Mouse (Mus musculus): Measurements from ENCODE around the gene Naa20. TPM values are rescaled to one million over a fixed set of nuclear protein-coding genes. Genes with fewer than 3 reads are reported as not detected.

Gene Naa20
- polyA plus RNA-seq, 1 experiment from 2014 or later = 119 TPM

- peaks cover 4% of the 10 kb centered on the region for H3K36me3 ChIP-seq
- H3K9ac ChIP-seq (replicated peaks) = no peak overlapping the region
- ATAC-seq (ENCODE audit: low FRiP score, low read depth) = no peak
- no peak overlapping the region for H3K4me2 ChIP-seq (replicated peaks)
- peaks cover 10% of the 10 kb centered on the region for H3K4me1 ChIP-seq
- 84% methylated on average over 8 of the region's 8 CpGs for WGBS
- no peaks in the 10 kb centered on the region for H3K9me3 ChIP-seq
- no peaks in the 10 kb centered on the region for H3K27me3 ChIP-seq
- no peak overlapping the region for H3K4me3 ChIP-seq
- H3K27ac ChIP-seq (replicated peaks) = no peak overlapping the region
Measured at GRCm38 (mm10) chr2:145936975-145937374, 35.1 kb downstream of the Naa20 start.

- Histone ChIP-seq H3K9me3 (no peaks in the 10 kb centered on the region), H3K9ac (replicated peaks) (no peak overlapping the region), H3K27me3 (no peaks in the 10 kb centered on the region), H3K36me3 (no peaks in the 10 kb centered on the region), H3K4me1 (peaks cover 7% of the 10 kb centered on the region; the same call in 1 of the 2 replicates), H3K4me3 (no peak overlapping the region), H3K27ac (replicated peaks) (no peak overlapping the region), H3K4me2 (replicated peaks) (no peak overlapping the region)
- no peak for ATAC-seq (ENCODE audit: low FRiP score, low read depth)
- WGBS = 65% methylated on average over 3 of the region's 3 CpGs
Measured at GRCm38 (mm10) chr2:145941403-145941802, 39.5 kb downstream of the Naa20 start.

GRCm38 (mm10) chr2:145944286-145944685 is 42.4 kb downstream of the Naa20 start:
- 85% methylated on average over 3 of the region's 3 CpGs for whole genome bisulfite sequencing
- ATAC-seq (ENCODE audit: low FRiP score, low read depth) = no peak
- no peak overlapping the region for H3K4me2 ChIP-seq (replicated peaks)
- H3K27me3 ChIP-seq = no peaks in the 10 kb centered on the region
- H3K9ac ChIP-seq (replicated peaks) = no peak overlapping the region
- H3K36me3 ChIP-seq = no peaks in the 10 kb centered on the region
- peaks cover 16% of the 10 kb centered on the region for H3K4me1 ChIP-seq
- no peak overlapping the region for H3K27ac ChIP-seq (replicated peaks)
- H3K9me3 ChIP-seq = no peaks in the 10 kb centered on the region
- no peak overlapping the region for H3K4me3 ChIP-seq

- peaks cover 27% of the 10 kb centered on the region for H3K4me1 ChIP-seq
- no peak overlapping the region for H3K9ac ChIP-seq (replicated peaks)
- H3K9me3 ChIP-seq = no peaks in the 10 kb centered on the region
- no peak overlapping the region for H3K4me2 ChIP-seq (replicated peaks)
- H3K27ac ChIP-seq (replicated peaks) = 0 out of 2 replicates have a peak overlapping the region, but pooled peaks have one; percentile 22
- no peak overlapping the region for H3K4me3 ChIP-seq
- 41% methylated on average over 7 of the region's 7 CpGs for WGBS
- H3K36me3 ChIP-seq = no peaks in the 10 kb centered on the region
- H3K27me3 ChIP-seq = peaks cover 2% of the 10 kb centered on the region
- ATAC-seq (ENCODE audit: low FRiP score, low read depth) = no peak
Measured at GRCm38 (mm10) chr2:145948402-145948954, 46.6 kb downstream of the Naa20 start.

GRCm38 (mm10) chr2:145949475-145950068 is 47.7 kb downstream of the Naa20 start:
- peak; percentile 59 for ATAC-seq (ENCODE audit: low FRiP score, low read depth)
- 24% methylated on average over 11 of the region's 11 CpGs for WGBS
- Histone ChIP-seq H3K4me2 (replicated peaks) (peak overlapping the region; percentile 19; the same call in 1 of the 2 replicates), H3K27me3 (peaks cover 2% of the 10 kb centered on the region), H3K36me3 (no peaks in the 10 kb centered on the region), H3K4me1 (peaks cover 23% of the 10 kb centered on the region), H3K4me3 (no peak overlapping the region), H3K9me3 (no peaks in the 10 kb centered on the region), H3K27ac (replicated peaks) (peak overlapping the region; percentile 46; the same call in 1 of the 2 replicates), H3K9ac (replicated peaks) (no peak overlapping the region)

- 23% methylated on average over 10 of the region's 10 CpGs for WGBS
- no peaks in the 10 kb centered on the region for H3K36me3 ChIP-seq
- peaks cover 23% of the 10 kb centered on the region for H3K4me1 ChIP-seq
- H3K4me3 ChIP-seq = no peak overlapping the region
- no peak overlapping the region for H3K9ac ChIP-seq (replicated peaks)
- H3K9me3 ChIP-seq = no peaks in the 10 kb centered on the region
- H3K27me3 ChIP-seq = peaks cover 2% of the 10 kb centered on the region
- no peak for ATAC-seq (ENCODE audit: low FRiP score, low read depth)
- H3K27ac ChIP-seq (replicated peaks) = no peak overlapping the region
- no peak overlapping the region for H3K4me2 ChIP-seq (replicated peaks)
Measured at GRCm38 (mm10) chr2:145950239-145950638, 48.3 kb downstream of the Naa20 start.

GRCm38 (mm10) chr2:145952726-145953125 is 50.8 kb downstream of the Naa20 start:
- 91% methylated on average over 5 of the region's 5 CpGs for WGBS
- H3K9ac ChIP-seq (replicated peaks) = no peak overlapping the region
- no peak overlapping the region for H3K27ac ChIP-seq (replicated peaks)
- H3K27me3 ChIP-seq = peaks cover 7% of the 10 kb centered on the region
- H3K4me1 ChIP-seq = peaks cover 23% of the 10 kb centered on the region
- no peaks in the 10 kb centered on the region for H3K36me3 ChIP-seq
- H3K4me3 ChIP-seq = no peak overlapping the region
- H3K4me2 ChIP-seq (replicated peaks) = no peak overlapping the region
- H3K9me3 ChIP-seq = no peaks in the 10 kb centered on the region
- no peak for ATAC-seq (ENCODE audit: low FRiP score, low read depth)

- Histone ChIP-seq H3K9me3 (no peaks in the 10 kb centered on the region), H3K9ac (replicated peaks) (no peak overlapping the region), H3K4me3 (no peak overlapping the region), H3K27me3 (peaks cover 18% of the 10 kb centered on the region), H3K27ac (replicated peaks) (no peak overlapping the region), H3K4me2 (replicated peaks) (no peak overlapping the region), H3K4me1 (peaks cover 9% of the 10 kb centered on the region; the same call in 1 of the 2 replicates), H3K36me3 (no peaks in the 10 kb centered on the region)
- no peak for ATAC-seq (ENCODE audit: low FRiP score, low read depth)
- 46% methylated on average over 10 of the region's 10 CpGs for WGBS
Measured at GRCm38 (mm10) chr2:145955844-145956243, 53.9 kb downstream of the Naa20 start.

- Histone ChIP-seq H3K4me2 (replicated peaks) (no peak overlapping the region), H3K9ac (replicated peaks) (no peak overlapping the region), H3K36me3 (no peaks in the 10 kb centered on the region), H3K27ac (replicated peaks) (no peak overlapping the region), H3K9me3 (no peaks in the 10 kb centered on the region), H3K4me3 (no peak overlapping the region), H3K4me1 (peaks cover 9% of the 10 kb centered on the region; the same call in 1 of the 2 replicates), H3K27me3 (peaks cover 18% of the 10 kb centered on the region)
- ATAC-seq (ENCODE audit: low FRiP score, low read depth) = no peak
- 47% methylated on average over 5 of the region's 5 CpGs for WGBS
Measured at GRCm38 (mm10) chr2:145956318-145956717, 54.4 kb downstream of the Naa20 start.

- no peaks in the 10 kb centered on the region for H3K36me3 ChIP-seq
- peaks cover 16% of the 10 kb centered on the region for H3K27me3 ChIP-seq
- ATAC-seq (ENCODE audit: low FRiP score, low read depth) = no peak
- peaks cover 9% of the 10 kb centered on the region; the same call in 1 of the 2 replicates for H3K4me1 ChIP-seq
- H3K27ac ChIP-seq (replicated peaks) = no peak overlapping the region
- H3K4me3 ChIP-seq = no peak overlapping the region
- no peaks in the 10 kb centered on the region for H3K9me3 ChIP-seq
- H3K4me2 ChIP-seq (replicated peaks) = no peak overlapping the region
- no peak overlapping the region for H3K9ac ChIP-seq (replicated peaks)
- WGBS = 17% methylated on average over 4 of the region's 4 CpGs
Measured at GRCm38 (mm10) chr2:145957450-145957849, 55.6 kb downstream of the Naa20 start.

GRCm38 (mm10) chr2:145958097-145958496 is 56.2 kb downstream of the Naa20 start:
- Histone ChIP-seq H3K9ac (replicated peaks) (no peak overlapping the region), H3K36me3 (no peaks in the 10 kb centered on the region), H3K4me3 (no peak overlapping the region), H3K9me3 (no peaks in the 10 kb centered on the region), H3K4me1 (peaks cover 9% of the 10 kb centered on the region; the same call in 1 of the 2 replicates), H3K27ac (replicated peaks) (no peak overlapping the region), H3K4me2 (replicated peaks) (no peak overlapping the region), H3K27me3 (peaks cover 16% of the 10 kb centered on the region)
- ATAC-seq (ENCODE audit: low FRiP score, low read depth) = no peak
- 79% methylated on average over 6 of the region's 6 CpGs for WGBS

GRCm38 (mm10) chr2:145958551-145958950 is 56.7 kb downstream of the Naa20 start:
- Histone ChIP-seq H3K4me3 (no peak overlapping the region), H3K4me1 (peaks cover 9% of the 10 kb centered on the region; the same call in 1 of the 2 replicates), H3K36me3 (no peaks in the 10 kb centered on the region), H3K27me3 (peaks cover 16% of the 10 kb centered on the region), H3K27ac (replicated peaks) (no peak overlapping the region), H3K9me3 (no peaks in the 10 kb centered on the region), H3K9ac (replicated peaks) (no peak overlapping the region), H3K4me2 (replicated peaks) (no peak overlapping the region)
- peak; percentile 67; the same call in 1 of the 2 replicates for ATAC-seq (ENCODE audit: low FRiP score, low read depth)
- WGBS = 46% methylated on average over 7 of the region's 7 CpGs

Data from midbrain, embryonic 12.5 days (tissue).